Mouse (Mus musculus) stomach, embryonic 14.5 days (tissue): ENCODE measurements around the gene Sds. TPM values are rescaled to one million over a fixed set of nuclear protein-coding genes. Genes with fewer than 3 reads are reported as not detected.

ENCODE experiments used
- polyA plus RNA-seq: library from polyadenylated mRNA; unstranded; fragments of >200 nt; fragmentation: Nextera tagmentation; extraction: Ambion mirVana; gene quantifications from 2 replicates; pipeline ENCODE4 v1.2.1, GENCODE M21; 2014

Sds gene
- polyA plus RNA-seq, 1 experiment from 2014 or later = not detected

Other genes starting within 250 kb of the Sds start
- gene Lhx5, start 44.8 kb upstream of the Sds start, polyA plus RNA-seq = 0.35 TPM in 1 of 2 replicates, not detected in the other
- gene Sdsl, start 3.7 kb upstream of the Sds start, polyA plus RNA-seq = 5.7 and 5.8 TPM in 2 replicates
- 39.6 and 40.2 TPM in 2 replicates for gene Plbd2, start 27.1 kb downstream of the Sds start, polyA plus RNA-seq
- gene Slc8b1, start 34.6 kb downstream of the Sds start, polyA plus RNA-seq = 4.1 and 5.4 TPM in 2 replicates
- gene Tpcn1, start 112.1 kb downstream of the Sds start, polyA plus RNA-seq = 24.0 and 26.5 TPM in 2 replicates
- 0.54 and 0.78 TPM in 2 replicates for gene Iqcd, start 112.5 kb downstream of the Sds start, polyA plus RNA-seq
- 8.4 and 9.0 TPM in 2 replicates for gene Rita1, start 136.1 kb downstream of the Sds start, polyA plus RNA-seq
- gene Ddx54, start 136.2 kb downstream of the Sds start, polyA plus RNA-seq = 27.1 and 30.7 TPM in 2 replicates
- not detected in 2 replicates for gene Cfap73, start 157.7 kb downstream of the Sds start, polyA plus RNA-seq
- gene Rasal1, start 172.3 kb downstream of the Sds start, polyA plus RNA-seq = 0.07 and 0.18 TPM in 2 replicates
- gene Dtx1, start 235.4 kb downstream of the Sds start, polyA plus RNA-seq = 5.2 and 5.9 TPM in 2 replicates